Mouse (Mus musculus) limb, embryonic 11.5 days (tissue): Measurements from ENCODE around the gene Ugt1a6b. TPM values are rescaled to one million over a fixed set of nuclear protein-coding genes. Genes with fewer than 3 reads are reported as not detected.
"Not testable (repeated sequence)": the region's sequence is repeated elsewhere in the genome, so short reads cannot be mapped to it uniquely, and the experiment has no call there.

ENCODE experiments used
- ATAC-seq: fragments of 200-750 bp; cut with Nextera tagmentation; 2 replicates; pipeline ENCODE4 v1.8.0; 2017; ENCODE audit warnings: low read depth; ENCODE audit not compliant: insufficient number of reproducible peaks, low FRiP score, low TSS enrichment
- DNase-seq: peaks from one replicate; pipeline ENCODE4 v3.0.0-alpha.2; 2015; ENCODE audit warnings: low spot score
- H3K27ac ChIP-seq: fragments of 300-500 bp; sonication (generic); replicated peaks from 2 replicates; pipeline ENCODE4 v1.5.1; 2014; ENCODE audit warnings: low read depth, mild to moderate bottlenecking, low read length
- H3K27me3 ChIP-seq: fragments of 300-500 bp; sonication (generic); 2 replicates; pipeline ENCODE4 v1.6.1; 2014; ENCODE audit warnings: mild to moderate bottlenecking, low read length, mixed read lengths; ENCODE audit not compliant: control insufficient read depth, insufficient read depth
- H3K36me3 ChIP-seq: fragments of 300-500 bp; sonication (generic); 2 replicates; pipeline ENCODE4 v1.6.1; 2014; ENCODE audit warnings: mild to moderate bottlenecking, low read length, moderate library complexity, mixed read lengths; ENCODE audit not compliant: control insufficient read depth, insufficient read depth
- H3K4me1 ChIP-seq: fragments of 300-500 bp; sonication (generic); 2 replicates; pipeline ENCODE4 v1.6.1; 2014; ENCODE audit warnings: low read length, mixed read lengths; ENCODE audit not compliant: control insufficient read depth, insufficient read depth
- H3K4me2 ChIP-seq: fragments of 300-500 bp; sonication (generic); 2 replicates; pipeline ENCODE4 v1.6.1; 2014; ENCODE audit warnings: low read depth, mild to moderate bottlenecking, moderate library complexity; ENCODE audit not compliant: severe bottlenecking
- H3K4me3 ChIP-seq: fragments of 300-500 bp; sonication (generic); 2 replicates; pipeline ENCODE4 v1.5.1; 2014; ENCODE audit warnings: low read depth, low read length
- H3K9ac ChIP-seq: fragments of 300-500 bp; sonication (generic); 2 replicates; pipeline ENCODE4 v1.6.1; 2014; ENCODE audit warnings: mild to moderate bottlenecking, low read length
- H3K9me3 ChIP-seq: fragments of 300-500 bp; sonication (generic); 2 replicates; pipeline ENCODE4 v1.6.1; 2016; ENCODE audit warnings: low read length; ENCODE audit not compliant: control insufficient read depth
- WGBS: fragments of 180-500 bp; shearing (Covaris S2); extraction: QIAGEN DNeasy Blood & Tissue Kit; methylation state at CpG from one replicate; pipeline ENCODE4 v1.1.7; 2014; 5-methylcytosine and 5-hydroxymethylcytosine counted together
- polyA plus RNA-seq: library from polyadenylated mRNA; unstranded; fragments of >200 nt; fragmentation: Nextera tagmentation; extraction: Ambion mirVana; gene quantifications from 2 replicates; pipeline ENCODE4 v1.2.1, GENCODE M21; 2014

Gene Ugt1a6b
- polyA plus RNA-seq, 1 experiment from 2014 or later = not detected

GRCm38 (mm10) chr1:88105656-88106055, 2.6 kb downstream of the Ugt1a6b start:
- Histone ChIP-seq H3K9me3 (no peaks in the 10 kb centered on the region), H3K27ac (no peak overlapping the region), H3K4me1 (no peaks in the 10 kb centered on the region), H3K4me3 (no peak overlapping the region), H3K27me3 (no peaks in the 10 kb centered on the region), H3K9ac (no peak overlapping the region), H3K4me2 (no peak overlapping the region), H3K36me3 (no peaks in the 10 kb centered on the region)
- DNase-seq (no peak), ATAC-seq (no peak)
- whole genome bisulfite sequencing = 68% methylated on average over 2 of the region's 2 CpGs

- not testable (repeated sequence) for H3K9ac ChIP-seq, H3K4me1 ChIP-seq, H3K36me3 ChIP-seq, ATAC-seq, DNase-seq, H3K27ac ChIP-seq, H3K4me3 ChIP-seq, H3K27me3 ChIP-seq, H3K4me2 ChIP-seq, H3K9me3 ChIP-seq
- WGBS = 86% methylated on average over 2 of the region's 2 CpGs
These were observed 6.0 kb downstream of the Ugt1a6b start for GRCm38 (mm10) chr1:88109027-88109557.

GRCm38 (mm10) chr1:88109604-88110003, 6.6 kb downstream of the Ugt1a6b start:
- 83% methylated on average over 2 of the region's 2 CpGs for WGBS
- not testable (repeated sequence) for DNase-seq, H3K27me3 ChIP-seq, ATAC-seq, H3K27ac ChIP-seq, H3K9me3 ChIP-seq, H3K4me2 ChIP-seq, H3K36me3 ChIP-seq, H3K4me1 ChIP-seq, H3K9ac ChIP-seq, H3K4me3 ChIP-seq

GRCm38 (mm10) chr1:88112769-88113168, 9.7 kb downstream of the Ugt1a6b start:
- ATAC-seq, H3K4me2 ChIP-seq, H3K9ac ChIP-seq, H3K27me3 ChIP-seq, H3K27ac ChIP-seq, DNase-seq, H3K4me3 ChIP-seq, H3K9me3 ChIP-seq, H3K4me1 ChIP-seq, H3K36me3 ChIP-seq: not testable (repeated sequence)
- WGBS = 94% methylated on average over 6 of the region's 6 CpGs

- H3K36me3 ChIP-seq, H3K4me3 ChIP-seq, DNase-seq, H3K27ac ChIP-seq, H3K9me3 ChIP-seq, H3K4me2 ChIP-seq, H3K4me1 ChIP-seq, H3K27me3 ChIP-seq, ATAC-seq, H3K9ac ChIP-seq: not testable (repeated sequence)
- 21% methylated on average over 4 of the region's 4 CpGs for WGBS
These were observed 17.5 kb downstream of the Ugt1a6b start for GRCm38 (mm10) chr1:88120550-88120949.

GRCm38 (mm10) chr1:88121521-88121920, 18.5 kb downstream of the Ugt1a6b start:
- not testable (repeated sequence) for H3K36me3 ChIP-seq, H3K9me3 ChIP-seq, ATAC-seq, H3K9ac ChIP-seq, DNase-seq, H3K4me1 ChIP-seq, H3K27ac ChIP-seq, H3K27me3 ChIP-seq, H3K4me3 ChIP-seq, H3K4me2 ChIP-seq
- WGBS = no CpG with 5 or more reads among the region's 1 CpGs

GRCm38 (mm10) chr1:88125827-88126360, 22.8 kb downstream of the Ugt1a6b start:
- not testable (repeated sequence) for H3K9ac ChIP-seq, H3K27ac ChIP-seq, ATAC-seq, H3K9me3 ChIP-seq, DNase-seq, H3K27me3 ChIP-seq, H3K4me2 ChIP-seq, H3K36me3 ChIP-seq, H3K4me1 ChIP-seq, H3K4me3 ChIP-seq
- WGBS = 82% methylated on average over 4 of the region's 4 CpGs

- H3K4me1 ChIP-seq, H3K9me3 ChIP-seq, H3K36me3 ChIP-seq, DNase-seq, H3K27me3 ChIP-seq, H3K4me3 ChIP-seq, ATAC-seq, H3K27ac ChIP-seq, H3K9ac ChIP-seq, H3K4me2 ChIP-seq: not testable (repeated sequence)
- WGBS = 89% methylated on average over 2 of the region's 2 CpGs
These were observed 26.0 kb downstream of the Ugt1a6b start for GRCm38 (mm10) chr1:88129091-88129490.

- H3K27me3 ChIP-seq, ATAC-seq, H3K36me3 ChIP-seq, H3K9ac ChIP-seq, H3K27ac ChIP-seq, H3K4me2 ChIP-seq, DNase-seq, H3K4me1 ChIP-seq, H3K9me3 ChIP-seq, H3K4me3 ChIP-seq: not testable (repeated sequence)
- WGBS = 80% methylated on average over 1 of the region's 1 CpGs
These were observed 27.2 kb downstream of the Ugt1a6b start for GRCm38 (mm10) chr1:88130223-88130622.
